8 mouse cellular contexts compared by ENCODE assay signal in the genomic region with DNA sequence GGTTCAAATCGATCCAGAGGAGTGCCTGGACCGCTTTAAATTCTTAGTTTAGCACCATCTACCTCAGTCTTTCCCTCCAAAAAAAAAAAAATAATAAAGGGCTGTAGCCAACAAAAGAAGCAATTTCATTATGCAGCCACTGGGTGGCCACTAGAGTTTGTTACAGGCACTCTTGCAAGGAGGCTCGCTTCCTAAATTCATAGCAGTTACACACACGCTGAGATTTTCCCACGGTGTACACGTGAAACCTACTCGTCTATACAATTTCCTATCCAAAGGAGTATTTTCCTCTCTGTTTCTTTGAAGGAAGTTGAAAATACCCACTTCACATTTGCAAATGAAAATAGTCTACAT. TPM values are rescaled to one million over a fixed set of nuclear protein-coding genes. Genes with fewer than 3 reads are reported as not detected.
DNase-seq lines count a peak whose midpoint lies in the region; ATAC-seq and TF ChIP-seq lines count a peak whose summit lies in the region.

No protein-coding gene starts in this region.

- H3K9ac ChIP-seq in intestine, embryonic 15.5 days, result peak overlapping the region; percentile 60; the same call in 1 of the 2 replicates
- no peak overlapping the region; the same call in 1 of the 2 replicates for H3K9ac ChIP-seq in limb, embryonic 11.5 days (ENCODE audit: low read length)
- H3K9ac ChIP-seq in midbrain, embryonic 12.5 days (replicated peaks), result peak overlapping the region; percentile 64; the same call in 1 of the 2 replicates

- WGBS in cerebellum, adult 2 months, result under 1% methylated on average over 7 of the region's 7 CpGs
- WGBS in intestine, embryonic 15.5 days, result under 1% methylated on average over 7 of the region's 7 CpGs
- WGBS in limb, embryonic 11.5 days, result under 1% methylated on average over 7 of the region's 7 CpGs
- WGBS in midbrain, embryonic 12.5 days, result 0% methylated on average over 7 of the region's 7 CpGs

- peak overlapping the region; percentile 100 for H3K4me2 ChIP-seq in intestine, embryonic 15.5 days (replicated peaks)
- H3K4me2 ChIP-seq in limb, embryonic 11.5 days (ENCODE audit: low read depth, severe bottlenecking), result peak overlapping the region; percentile 95
- H3K4me2 ChIP-seq in midbrain, embryonic 12.5 days (replicated peaks), result peak overlapping the region; percentile 100

- H3K4me1 ChIP-seq in cerebellum, adult 2 months (ENCODE audit: control insufficient read depth, insufficient read depth, low read length), result no peaks in the 10 kb centered on the region
- H3K4me1 ChIP-seq in intestine, embryonic 15.5 days (replicated peaks), result 0 out of 2 replicates have a peak, but pooled peaks cover 7% of the 10 kb centered on the region
- H3K4me1 ChIP-seq in limb, embryonic 11.5 days (ENCODE audit: control insufficient read depth, insufficient read depth, low read length), result no peaks in the 10 kb centered on the region
- peaks cover 6% of the 10 kb centered on the region; the same call in 1 of the 2 replicates for H3K4me1 ChIP-seq in midbrain, embryonic 12.5 days

- intact Hi-C loops in heart, postnatal 25 days (cut with DNase I), result loop anchor here (2.0 to 5.0 kb wide), 3 partner anchors 44 to 381 kb away; no protein-coding TSS in a partner anchor

- peak; percentile 48; the same call in 1 of the 2 replicates for TF ChIP-seq CTCF in cerebellum, adult 2 months (IDR thresholded peaks at IDR 0.05; ENCODE audit: borderline replicate concordance, insufficient read depth, low read depth, low read length)

- H3K36me3 ChIP-seq in intestine, embryonic 15.5 days, result no peaks in the 10 kb centered on the region
- no peaks in the 10 kb centered on the region for H3K36me3 ChIP-seq in limb, embryonic 11.5 days (ENCODE audit: control insufficient read depth, insufficient read depth, low read length)
- no peaks in the 10 kb centered on the region for H3K36me3 ChIP-seq in midbrain, embryonic 12.5 days

- peak; percentile 86 for ATAC-seq in frontal cortex, adult (ENCODE audit: low TSS enrichment)
- peak; percentile 66 for ATAC-seq in intestine, embryonic 15.5 days
- ATAC-seq in limb, embryonic 11.5 days (ENCODE audit: insufficient number of reproducible peaks, low FRiP score, low TSS enrichment, low read depth), result peak; percentile 15; the same call in 1 of the 2 replicates
- peak; percentile 53 for ATAC-seq in midbrain, embryonic 12.5 days (ENCODE audit: low FRiP score, low read depth)

- H3K27ac ChIP-seq in cerebellum, adult 2 months (ENCODE audit: insufficient read depth, low read length), result no peak overlapping the region
- H3K27ac ChIP-seq in intestine, embryonic 15.5 days, result no peak overlapping the region
- H3K27ac ChIP-seq in limb, embryonic 11.5 days (replicated peaks; ENCODE audit: low read depth, low read length), result no peak overlapping the region
- no peak overlapping the region for H3K27ac ChIP-seq in midbrain, embryonic 12.5 days (replicated peaks)

- no peaks in the 10 kb centered on the region for H3K9me3 ChIP-seq in intestine, embryonic 15.5 days
- no peaks in the 10 kb centered on the region for H3K9me3 ChIP-seq in limb, embryonic 11.5 days (ENCODE audit: control insufficient read depth, low read length)
- H3K9me3 ChIP-seq in midbrain, embryonic 12.5 days, result no peaks in the 10 kb centered on the region

- no peak for TF ChIP-seq POLR2A in cerebellum, adult 2 months (IDR thresholded peaks at IDR 0.05; ENCODE audit: borderline replicate concordance, insufficient read depth, low read length)

- DNase-seq in heart, adult 8-10 months (ENCODE audit: low spot score), result peak; percentile 33
- DNase-seq in heart, postnatal 25 days (ENCODE audit: low spot score), result no peak
- DNase-seq in cerebellum, adult 2 months, result peak in 1 of 2 experiments; percentile 50
- peak; percentile 77 for DNase-seq in limb, embryonic 11.5 days (ENCODE audit: low spot score)
- peak; percentile 9 to 39 for DNase-seq in spleen, adult 18-20 months

- peak overlapping the region; percentile 66 for H3K4me3 ChIP-seq in cerebellum, adult 2 months (replicated peaks; ENCODE audit: insufficient read depth, low read depth, low read length)
- H3K4me3 ChIP-seq in intestine, embryonic 15.5 days (replicated peaks), result peak overlapping the region; percentile 64
- peak overlapping the region; percentile 47 for H3K4me3 ChIP-seq in limb, embryonic 11.5 days (ENCODE audit: low read depth, low read length)
- H3K4me3 ChIP-seq in midbrain, embryonic 12.5 days, result peak overlapping the region; percentile 71

- H3K27me3 ChIP-seq in cerebellum, adult 2 months (ENCODE audit: control insufficient read depth, insufficient read depth, low read length), result no peaks in the 10 kb centered on the region
- peaks cover 8% of the 10 kb centered on the region for H3K27me3 ChIP-seq in intestine, embryonic 15.5 days (replicated peaks)
- peaks cover 8% of the 10 kb centered on the region for H3K27me3 ChIP-seq in limb, embryonic 11.5 days (ENCODE audit: control insufficient read depth, insufficient read depth, low read length)
- H3K27me3 ChIP-seq in midbrain, embryonic 12.5 days, result peaks cover 14% of the 10 kb centered on the region

RNA-seq across cellular contexts. Expression of a gene that starts 19.6 kb away (rescaled TPM):
- 100 to 1,000 TPM; 126 to 143 (median 134) TPM for total RNA-seq in heart, adult 8-10 months (2022)
- total RNA-seq in heart, postnatal 25 days (2021), result 100 to 1,000 TPM; 144 to 150 TPM
- polyA plus RNA-seq in cerebellum, adult 2 months (2012; rRNA removed), result 0.03 and 0.06 TPM in 2 replicates
- 0.08 and 0.29 TPM in 2 replicates for polyA plus RNA-seq in intestine, embryonic 15.5 days (2015; fragmentation: Nextera tagmentation; extraction: Ambion mirVana)
- polyA plus RNA-seq in limb, embryonic 11.5 days (2014; fragmentation: Nextera tagmentation; extraction: Ambion mirVana), result 1.1 TPM in 2 replicates
- polyA plus RNA-seq in midbrain, embryonic 12.5 days (2016; fragmentation: Nextera tagmentation; extraction: Ambion mirVana), result 0.09 and 0.24 TPM in 2 replicates

Comparison
In these comparisons a context has a peak if more than half of its experiments do, and no peak if none do; other contexts are left out.
1. ATAC-seq: peak in every context shown above with its lines; median percentile 86 in frontal cortex, adult; 66 in intestine, embryonic 15.5 days; 53 in midbrain, embryonic 12.5 days; 15 in limb, embryonic 11.5 days.